In the genomic region with DNA sequence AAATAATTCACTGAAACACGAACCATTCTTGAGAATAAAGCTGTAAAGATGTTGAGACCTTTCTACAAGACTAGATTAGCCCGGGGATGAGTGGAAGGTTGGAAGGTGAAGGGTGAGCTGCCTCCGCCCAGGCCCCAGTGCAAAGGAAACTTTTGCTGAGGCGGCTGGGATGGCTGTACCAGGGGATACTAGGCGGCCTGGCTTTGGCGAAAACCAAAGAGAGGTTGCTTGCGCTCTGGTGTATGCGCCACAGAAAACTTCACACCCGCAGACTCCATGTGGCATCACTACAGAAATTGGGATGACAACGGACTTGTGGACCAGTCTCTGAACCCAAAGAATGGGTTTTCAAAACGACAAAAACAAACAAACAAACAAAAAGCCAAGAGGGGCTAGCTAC, we compare ENCODE assay signal across 16 mouse cellular contexts. TPM values are rescaled to one million over a fixed set of nuclear protein-coding genes. Genes with fewer than 3 reads are reported as not detected.
DNase-seq lines count a peak whose midpoint lies in the region; ATAC-seq lines count a peak whose summit lies in the region.
"Had no signal": no experiment of that assay in that cellular context is flagged by ENCODE, and none has a peak within 500 bp of the region (broad histone marks: within the 10 kb centered on the region; RNA-seq: fewer than 3 reads in every experiment).

No protein-coding gene starts in this region.

- no peak overlapping the region for H3K4me3 ChIP-seq in intestine, embryonic 14.5 days (ENCODE audit: low read depth, low read length)
- no peak overlapping the region for H3K4me3 ChIP-seq in intestine, embryonic 15.5 days (replicated peaks)
- H3K4me3 ChIP-seq in kidney, embryonic 15.5 days (replicated peaks) = peak overlapping the region; percentile 63
- H3K4me3 ChIP-seq in neural tube, embryonic 13.5 days = peak overlapping the region; percentile 50
- H3K4me3 ChIP-seq: embryonic facial prominence, embryonic 15.5 days; left cerebral cortex, adult 2 months had no signal

- 5% methylated on average over 11 of the region's 11 CpGs for WGBS in intestine, embryonic 14.5 days
- WGBS in intestine, embryonic 15.5 days = 9% methylated on average over 11 of the region's 11 CpGs
- WGBS in kidney, embryonic 15.5 days = 8% methylated on average over 11 of the region's 11 CpGs
- WGBS in neural tube, embryonic 13.5 days = 4% methylated on average over 11 of the region's 11 CpGs

- H3K36me3 ChIP-seq in intestine, embryonic 14.5 days (ENCODE audit: control insufficient read depth, insufficient read depth, low read length) = no peaks in the 10 kb centered on the region
- no peaks in the 10 kb centered on the region for H3K36me3 ChIP-seq in intestine, embryonic 15.5 days
- H3K36me3 ChIP-seq in kidney, embryonic 15.5 days = 0 out of 2 replicates have a peak, but pooled peaks cover 2% of the 10 kb centered on the region
- no peaks in the 10 kb centered on the region for H3K36me3 ChIP-seq in neural tube, embryonic 13.5 days
- H3K36me3 ChIP-seq: embryonic facial prominence, embryonic 15.5 days; heart, embryonic 15.5 days had no signal

- no peaks in the 10 kb centered on the region for H3K9me3 ChIP-seq in intestine, embryonic 14.5 days (ENCODE audit: control insufficient read depth, low read length)
- no peaks in the 10 kb centered on the region for H3K9me3 ChIP-seq in intestine, embryonic 15.5 days
- no peaks in the 10 kb centered on the region for H3K9me3 ChIP-seq in kidney, embryonic 15.5 days (replicated peaks)
- no peaks in the 10 kb centered on the region for H3K9me3 ChIP-seq in neural tube, embryonic 13.5 days
- H3K9me3 ChIP-seq: embryonic facial prominence, embryonic 15.5 days; heart, embryonic 15.5 days had no signal

- DNase-seq in intestine, embryonic 14.5 days (ENCODE audit: low spot score) = peak; percentile 65
- DNase-seq in embryo, embryonic 11 days = peak; percentile 57
- DNase-seq in spleen, postnatal 14 days (ENCODE audit: low spot score in 2 of 2) = no peak
- no peak for DNase-seq in thymus, postnatal 10 days (ENCODE audit: low spot score in 2 of 2)
- DNase-seq: adrenal gland, postnatal 10 days; cerebellum, adult 8-10 months; lung, postnatal 36 days had no signal

- peaks cover 74% of the 10 kb centered on the region for H3K27me3 ChIP-seq in intestine, embryonic 14.5 days (replicated peaks; ENCODE audit: control insufficient read depth, insufficient read depth, low read length)
- peaks cover 35% of the 10 kb centered on the region for H3K27me3 ChIP-seq in intestine, embryonic 15.5 days (replicated peaks)
- H3K27me3 ChIP-seq in kidney, embryonic 15.5 days = peaks cover 39% of the 10 kb centered on the region
- H3K27me3 ChIP-seq in neural tube, embryonic 13.5 days = peaks cover 81% of the 10 kb centered on the region

- no peak for ATAC-seq in intestine, embryonic 14.5 days (replicated peaks; ENCODE audit: low FRiP score, low TSS enrichment, low read depth)
- ATAC-seq in intestine, embryonic 15.5 days = no peak
- no peak for ATAC-seq in kidney, embryonic 15.5 days (replicated peaks; ENCODE audit: low FRiP score)
- ATAC-seq in neural tube, embryonic 13.5 days (ENCODE audit: low read depth) = no peak
- ATAC-seq in activated CD4-positive, CD25-positive, alpha-beta regulatory T cell, adult 4 months = no peak

- H3K9ac ChIP-seq in intestine, embryonic 14.5 days (ENCODE audit: low read length) = no peak overlapping the region
- no peak overlapping the region for H3K9ac ChIP-seq in intestine, embryonic 15.5 days
- H3K9ac ChIP-seq in kidney, embryonic 15.5 days = peak overlapping the region; percentile 81
- H3K9ac ChIP-seq in neural tube, embryonic 13.5 days = peak overlapping the region; percentile 79
- H3K9ac ChIP-seq: embryonic facial prominence, embryonic 15.5 days; heart, embryonic 15.5 days had no signal

- H3K4me1 ChIP-seq in intestine, embryonic 14.5 days (replicated peaks; ENCODE audit: control insufficient read depth, insufficient read depth, low read length) = no peaks in the 10 kb centered on the region; the same call in 1 of the 2 replicates
- peaks cover 7% of the 10 kb centered on the region for H3K4me1 ChIP-seq in intestine, embryonic 15.5 days (replicated peaks)
- peaks cover 46% of the 10 kb centered on the region for H3K4me1 ChIP-seq in kidney, embryonic 15.5 days
- H3K4me1 ChIP-seq in neural tube, embryonic 13.5 days (replicated peaks) = peaks cover 37% of the 10 kb centered on the region

- H3K27ac ChIP-seq in intestine, embryonic 14.5 days (ENCODE audit: low read depth) = no peak overlapping the region
- H3K27ac ChIP-seq in intestine, embryonic 15.5 days = no peak overlapping the region
- H3K27ac ChIP-seq in kidney, embryonic 15.5 days = peak overlapping the region; percentile 64; the same call in 1 of the 2 replicates
- H3K27ac ChIP-seq in neural tube, embryonic 13.5 days (replicated peaks) = peak overlapping the region; percentile 84
- H3K27ac ChIP-seq: embryonic facial prominence, embryonic 15.5 days; heart, embryonic 15.5 days; left cerebral cortex, adult 2 months; stomach, postnatal 0 days had no signal

- H3K4me2 ChIP-seq in intestine, embryonic 14.5 days (ENCODE audit: low read length) = no peak overlapping the region
- H3K4me2 ChIP-seq in intestine, embryonic 15.5 days (replicated peaks) = no peak overlapping the region
- peak overlapping the region; percentile 64 for H3K4me2 ChIP-seq in kidney, embryonic 15.5 days
- H3K4me2 ChIP-seq in neural tube, embryonic 13.5 days = peak overlapping the region; percentile 55
- H3K4me2 ChIP-seq: embryonic facial prominence, embryonic 15.5 days; heart, embryonic 15.5 days had no signal

RNA-seq across cellular contexts. Expression of a gene that starts 2.7 kb away (rescaled TPM):
- 0.22 and 0.44 TPM in 2 replicates for polyA plus RNA-seq in intestine, embryonic 14.5 days (2014; fragmentation: Nextera tagmentation; extraction: Ambion mirVana)
- 0.73 and 1.1 TPM in 2 replicates for polyA plus RNA-seq in intestine, embryonic 15.5 days (2015; fragmentation: Nextera tagmentation; extraction: Ambion mirVana)
- polyA plus RNA-seq in kidney, embryonic 15.5 days (2015; fragmentation: Nextera tagmentation; extraction: Ambion mirVana) = 127 and 129 TPM in 2 replicates
- polyA plus RNA-seq in neural tube, embryonic 13.5 days (2015; fragmentation: Nextera tagmentation; extraction: Ambion mirVana) = 53.2 and 58.0 TPM in 2 replicates
- polyA plus RNA-seq in activated CD4-positive, CD25-positive, alpha-beta regulatory T cell, adult 4 months (2017; shearing (Covaris generic)) = not detected
- polyA plus RNA-seq: heart, embryonic 15.5 days; liver, adult 2 months had no signal

Comparison
In these comparisons a context has a peak if more than half of its experiments do, and no peak if none do; other contexts are left out.
1. DNase-seq: peak in intestine, embryonic 14.5 days (single experiment) and embryo, embryonic 11 days (single experiment); none in spleen, postnatal 14 days (0 of 2) and thymus, postnatal 10 days (0 of 2).
2. H3K27ac ChIP-seq: peak in kidney, embryonic 15.5 days (single experiment) and neural tube, embryonic 13.5 days (single experiment); none in intestine, embryonic 14.5 days (single experiment) and intestine, embryonic 15.5 days (single experiment).
3. H3K4me2 ChIP-seq: peak in kidney, embryonic 15.5 days (single experiment) and neural tube, embryonic 13.5 days (single experiment); none in intestine, embryonic 14.5 days (single experiment) and intestine, embryonic 15.5 days (single experiment).
4. H3K4me3 ChIP-seq: peak in kidney, embryonic 15.5 days (single experiment) and neural tube, embryonic 13.5 days (single experiment); none in intestine, embryonic 14.5 days (single experiment) and intestine, embryonic 15.5 days (single experiment).
5. H3K9ac ChIP-seq: peak in kidney, embryonic 15.5 days (single experiment) and neural tube, embryonic 13.5 days (single experiment); none in intestine, embryonic 14.5 days (single experiment) and intestine, embryonic 15.5 days (single experiment).
6. RNA of a gene that starts 2.7 kb away (polyA plus RNA-seq): 127 to 129 TPM in kidney, embryonic 15.5 days and 53.2 to 58.0 TPM in neural tube, embryonic 13.5 days; 0.73 to 1.1 TPM in intestine, embryonic 15.5 days, 0.22 to 0.44 TPM in intestine, embryonic 14.5 days and not detected in activated CD4-positive, CD25-positive, alpha-beta regulatory T cell, adult 4 months; every median in the first group is over 10 times any median in the second.